Mouse (Mus musculus) megakaryocyte-erythroid progenitor cell, adult 5 weeks (primary cell): Measurements from ENCODE around the gene Apba2. TPM values are rescaled to one million over a fixed set of nuclear protein-coding genes. Genes with fewer than 3 reads are reported as not detected.

Experiments
- polyA plus RNA-seq: library from polyadenylated mRNA; stranded (reverse); fragments of >175 nt; gene quantifications from 2 replicates; pipeline ENCODE4 v1.2.3, GENCODE M21; 2012

The Apba2 gene
- polyA plus RNA-seq, result 0.16 TPM in 1 of 2 replicates, not detected in the other

DNA sequence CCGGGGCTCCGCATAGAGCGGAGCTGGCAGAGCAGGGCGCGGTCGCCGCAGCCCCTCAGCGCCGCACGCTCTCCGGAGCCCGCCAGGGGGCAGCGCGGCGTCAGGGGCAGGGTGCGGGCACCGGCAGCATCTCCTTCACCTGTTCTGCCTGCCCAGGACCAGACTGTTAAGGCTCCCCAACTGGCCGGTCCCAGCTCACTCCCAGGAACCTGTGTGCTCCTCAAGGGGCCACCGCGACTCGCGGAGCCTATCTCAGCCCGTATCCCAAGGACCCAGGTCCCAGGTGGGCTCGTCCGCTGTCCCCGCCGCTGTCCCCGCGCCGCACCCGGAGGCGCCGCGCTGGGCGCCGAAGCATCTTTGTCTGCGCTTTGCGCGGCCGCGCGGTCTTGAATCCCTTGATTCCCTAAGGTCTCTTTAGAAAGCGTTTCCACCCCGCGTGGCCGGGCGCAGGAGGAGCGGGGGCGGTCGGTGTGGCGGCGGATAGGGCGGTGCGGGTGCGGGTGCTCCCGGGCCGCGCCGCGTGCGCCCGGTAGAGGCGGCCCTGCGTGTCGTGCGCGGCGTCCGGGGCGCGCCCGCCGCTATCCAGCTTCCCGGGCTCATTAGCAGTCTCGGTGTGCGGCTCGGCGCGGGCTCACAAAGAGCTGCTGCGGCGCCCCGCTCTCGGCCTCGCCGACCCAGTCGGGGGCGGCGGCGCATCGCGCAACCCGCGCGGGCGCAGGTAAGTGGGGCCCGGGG is at the start of gene Apba2:
TSS of gene Apba2 (plus strand) at position 171 of the 735 bp plus-strand sequence.

Other genes with a start within 250 kb of the Apba2 start
- gene Mtmr10, start 214.1 kb upstream of the Apba2 start, polyA plus RNA-seq, result 1.7 and 2.2 TPM in 2 replicates
- gene Fan1, start 127.6 kb upstream of the Apba2 start, polyA plus RNA-seq, result 0.94 and 0.96 TPM in 2 replicates
- 6.6 and 6.7 TPM in 2 replicates for gene Mphosph10, start 109.4 kb upstream of the Apba2 start, polyA plus RNA-seq
- gene Mcee, start 109.1 kb upstream of the Apba2 start, polyA plus RNA-seq, result 3.4 and 6.4 TPM in 2 replicates